Mouse (Mus musculus) liver, postnatal 0 days (tissue): ENCODE measurements around the gene Tef.

ENCODE experiments used
- CTCF ChIP-seq: sonication (generic); IDR thresholded peaks from 2 replicates; pipeline ENCODE4 v1.5.1; 2016; ENCODE audit warnings: antibody characterized with exemption, low read depth
- EP300 ChIP-seq: IDR thresholded peaks from 2 replicates; pipeline ENCODE4 v1.6.1; 2016; ENCODE audit warnings: antibody characterized with exemption, low read depth, mild to moderate bottlenecking

DNA sequence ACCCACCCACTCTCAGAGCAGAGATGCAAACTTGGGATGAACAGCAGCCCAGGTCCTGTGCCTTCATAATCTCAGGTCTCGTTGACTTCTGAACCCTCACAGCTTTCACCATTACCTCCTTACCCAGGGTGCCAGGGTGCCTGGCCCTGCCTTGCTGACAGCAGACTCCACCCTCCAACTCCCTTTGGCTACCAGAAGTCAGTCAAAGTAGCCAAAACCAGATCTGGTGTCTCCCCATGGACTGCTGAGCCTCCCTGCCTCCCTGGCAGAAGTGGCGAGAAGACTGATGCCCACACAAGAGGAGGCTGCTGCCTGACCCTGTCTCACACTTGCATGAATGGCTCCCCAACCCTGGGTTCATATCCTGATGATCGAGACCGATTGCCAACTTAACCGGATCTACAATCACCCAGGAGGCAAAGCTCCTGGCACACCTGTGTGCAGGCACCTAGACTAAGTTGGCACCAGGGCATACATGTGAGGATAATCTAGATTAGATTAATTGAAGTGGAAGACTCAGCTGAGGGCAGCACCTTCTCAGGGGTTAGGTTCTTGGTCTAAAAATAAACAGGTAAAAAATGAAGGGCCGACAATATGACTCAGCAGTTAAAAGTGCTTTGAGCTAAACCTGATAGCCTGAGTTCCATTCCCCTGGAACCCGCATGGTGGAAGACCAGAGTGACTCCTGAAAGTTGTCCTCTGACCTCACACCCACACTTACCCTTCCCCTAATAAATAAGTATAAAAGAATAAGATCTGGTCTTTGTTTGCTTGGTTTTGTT, 26.4 kb downstream of the Tef start:
- no peak for TF ChIP-seq CTCF
- TF ChIP-seq EP300, result no peak
